Comparison of ENCODE assay signal across 8 mouse cellular contexts in genomic region chr4:95862781-95863499, GRCm38 (mm10).
A peak's percentile ranks its signal among the peaks of the same experiment; 100 is the strongest.
DNase-seq lines count a peak whose midpoint lies in the region; ATAC-seq and TF ChIP-seq lines count a peak whose summit lies in the region.

No protein-coding gene starts in this region.

- no peaks in the 10 kb centered on the region; the same call in 1 of the 2 replicates for H3K27me3 ChIP-seq in cerebellum, adult 2 months (ENCODE audit: control insufficient read depth, insufficient read depth, low read length)
- no peaks in the 10 kb centered on the region for H3K27me3 ChIP-seq in kidney, embryonic 14.5 days (ENCODE audit: control insufficient read depth, insufficient read depth, low read length)
- H3K27me3 ChIP-seq in embryonic facial prominence, embryonic 10.5 days (replicated peaks; ENCODE audit: low read depth, poor library complexity, severe bottlenecking): no peaks in the 10 kb centered on the region
- H3K27me3 ChIP-seq in limb, embryonic 11.5 days (ENCODE audit: control insufficient read depth, insufficient read depth, low read length): no peaks in the 10 kb centered on the region

- no peak overlapping the region for H3K4me3 ChIP-seq in cerebellum, adult 2 months (replicated peaks; ENCODE audit: insufficient read depth, low read depth, low read length)
- no peak overlapping the region for H3K4me3 ChIP-seq in kidney, embryonic 14.5 days (ENCODE audit: low read length)
- no peak overlapping the region for H3K4me3 ChIP-seq in embryonic facial prominence, embryonic 10.5 days
- no peak overlapping the region for H3K4me3 ChIP-seq in limb, embryonic 11.5 days (ENCODE audit: low read depth, low read length)

- DNase-seq in cerebellum, adult 2 months: peak in 1 of 2 experiments; percentile 10
- DNase-seq in cerebellum, adult 9-11 months: no peak
- DNase-seq in kidney, adult 8-10 months: no peak
- DNase-seq in embryonic facial prominence, embryonic 10.5 days (ENCODE audit: low spot score): peak; percentile 19
- peak; percentile 42 for DNase-seq in limb, embryonic 11.5 days (ENCODE audit: low spot score)
- no peak for DNase-seq in yolk sac, embryonic 10.5 days (ENCODE audit: low spot score)
- DNase-seq in urinary bladder, postnatal 36 days (ENCODE audit: low spot score in 2 of 2): no peak

- ATAC-seq in kidney, embryonic 14.5 days (ENCODE audit: low FRiP score, low TSS enrichment): peak; percentile 51
- ATAC-seq in limb, embryonic 11.5 days (ENCODE audit: insufficient number of reproducible peaks, low FRiP score, low TSS enrichment, low read depth): peak; percentile 53; the same call in 1 of the 2 replicates

- TF ChIP-seq POLR2A in cerebellum, adult 2 months (IDR thresholded peaks at IDR 0.05; ENCODE audit: borderline replicate concordance, insufficient read depth, low read length): no peak

- peak; percentile 12; the same call in 1 of the 2 replicates for TF ChIP-seq CTCF in cerebellum, adult 2 months (IDR thresholded peaks at IDR 0.05; ENCODE audit: borderline replicate concordance, insufficient read depth, low read depth, low read length)

- H3K27ac ChIP-seq in cerebellum, adult 2 months (ENCODE audit: insufficient read depth, low read length): no peak overlapping the region
- no peak overlapping the region for H3K27ac ChIP-seq in kidney, embryonic 14.5 days (ENCODE audit: low read depth, low read length)
- H3K27ac ChIP-seq in embryonic facial prominence, embryonic 10.5 days (replicated peaks): peak overlapping the region; percentile 20; the same call in 1 of the 2 replicates
- 0 out of 2 replicates have a peak overlapping the region, but pooled peaks have one; percentile 3 for H3K27ac ChIP-seq in limb, embryonic 11.5 days (replicated peaks; ENCODE audit: low read depth, low read length)

- H3K9ac ChIP-seq in kidney, embryonic 14.5 days (ENCODE audit: low read depth, low read length): no peak overlapping the region
- no peak overlapping the region for H3K9ac ChIP-seq in limb, embryonic 11.5 days (ENCODE audit: low read length)

- no peaks in the 10 kb centered on the region for H3K36me3 ChIP-seq in kidney, embryonic 14.5 days (ENCODE audit: control insufficient read depth, insufficient read depth, low read length)
- no peaks in the 10 kb centered on the region for H3K36me3 ChIP-seq in embryonic facial prominence, embryonic 10.5 days (replicated peaks)
- H3K36me3 ChIP-seq in limb, embryonic 11.5 days (ENCODE audit: control insufficient read depth, insufficient read depth, low read length): no peaks in the 10 kb centered on the region

- H3K4me1 ChIP-seq in cerebellum, adult 2 months (ENCODE audit: control insufficient read depth, insufficient read depth, low read length): peaks cover 3% of the 10 kb centered on the region
- H3K4me1 ChIP-seq in kidney, embryonic 14.5 days (ENCODE audit: control insufficient read depth, insufficient read depth, low read length): peaks cover 19% of the 10 kb centered on the region; the same call in 1 of the 2 replicates
- peaks cover 31% of the 10 kb centered on the region for H3K4me1 ChIP-seq in embryonic facial prominence, embryonic 10.5 days
- H3K4me1 ChIP-seq in limb, embryonic 11.5 days (ENCODE audit: control insufficient read depth, insufficient read depth, low read length): peaks cover 6% of the 10 kb centered on the region

- no peak overlapping the region for H3K4me2 ChIP-seq in kidney, embryonic 14.5 days (replicated peaks; ENCODE audit: low read depth, low read length)
- H3K4me2 ChIP-seq in limb, embryonic 11.5 days (ENCODE audit: low read depth, severe bottlenecking): no peak overlapping the region

- no peaks in the 10 kb centered on the region for H3K9me3 ChIP-seq in kidney, embryonic 14.5 days (ENCODE audit: control insufficient read depth, low read length)
- H3K9me3 ChIP-seq in embryonic facial prominence, embryonic 10.5 days: no peaks in the 10 kb centered on the region
- H3K9me3 ChIP-seq in limb, embryonic 11.5 days (ENCODE audit: control insufficient read depth, low read length): no peaks in the 10 kb centered on the region

- 71% methylated on average over 6 of the region's 6 CpGs for WGBS in cerebellum, adult 2 months
- WGBS in kidney, embryonic 14.5 days: 37% methylated on average over 6 of the region's 6 CpGs
- WGBS in embryonic facial prominence, embryonic 10.5 days: 70% methylated on average over 6 of the region's 6 CpGs
- WGBS in limb, embryonic 11.5 days: 60% methylated on average over 6 of the region's 6 CpGs

Comparison
In these comparisons a context has a peak if more than half of its experiments do, and no peak if none do; other contexts are left out.
1. DNase-seq: peak in embryonic facial prominence, embryonic 10.5 days (single experiment) and limb, embryonic 11.5 days (single experiment); none in cerebellum, adult 9-11 months (single experiment), kidney, adult 8-10 months (0 of 2), yolk sac, embryonic 10.5 days (single experiment) and urinary bladder, postnatal 36 days (0 of 2).
2. H3K27ac ChIP-seq: peak in embryonic facial prominence, embryonic 10.5 days (single experiment) and limb, embryonic 11.5 days (single experiment); none in cerebellum, adult 2 months (single experiment) and kidney, embryonic 14.5 days (single experiment).